Mouse (Mus musculus) lung, adult 2 months (tissue): ENCODE measurements around the gene Mgarp.

Source experiments
- CTCF ChIP-seq: fragments of 200-500 bp; IDR thresholded peaks from 2 replicates; pipeline ENCODE4 v1.5.1; 2011; ENCODE audit warnings: mild to moderate bottlenecking, low read length, control low read depth; ENCODE audit not compliant: insufficient read depth
- POLR2A ChIP-seq: fragments of 200-500 bp; IDR thresholded peaks from 2 replicates; pipeline ENCODE4 v1.6.1; 2011; ENCODE audit warnings: low read depth, mild to moderate bottlenecking, control low read depth, low read length, borderline replicate concordance; ENCODE audit errors: extremely low read depth

- TF ChIP-seq CTCF (no peak), POLR2A (no peak)
Observed at GRCm38 (mm10) chr3:51371826-51372225, 24.7 kb downstream of the Mgarp start.
